Mouse (Mus musculus) midbrain, postnatal 0 days (tissue): ENCODE measurements around the gene Arl15. TPM values are rescaled to one million over a fixed set of nuclear protein-coding genes. Genes with fewer than 3 reads are reported as not detected.

ENCODE experiments used
- ATAC-seq: fragments of 200-750 bp; cut with Nextera tagmentation; 2 replicates; pipeline ENCODE4 v1.8.0; 2017; ENCODE audit warnings: moderate number of reproducible peaks, mild to moderate bottlenecking, moderate TSS enrichment, moderate library complexity; ENCODE audit not compliant: low FRiP score
- DNase-seq: peaks from one replicate; pipeline ENCODE4 v3.0.0-alpha.2; 2015; ENCODE audit warnings: low spot score
- H3K27ac ChIP-seq: fragments of 300-500 bp; sonication (generic); 2 replicates; pipeline ENCODE4 v1.5.1; 2014; ENCODE audit warnings: low read depth, mild to moderate bottlenecking, low read length, mixed read lengths
- H3K27me3 ChIP-seq: fragments of 300-500 bp; sonication (generic); 2 replicates; pipeline ENCODE4 v1.6.1; 2014; ENCODE audit warnings: low read length, control low read depth, mixed read lengths; ENCODE audit not compliant: insufficient read depth
- H3K36me3 ChIP-seq: fragments of 300-500 bp; sonication (generic); 2 replicates; pipeline ENCODE4 v1.6.1; 2014; ENCODE audit warnings: low read length, control low read depth, mixed read lengths; ENCODE audit not compliant: insufficient read depth
- H3K4me1 ChIP-seq: fragments of 300-500 bp; sonication (generic); 2 replicates; pipeline ENCODE4 v1.6.1; 2014; ENCODE audit warnings: mild to moderate bottlenecking, control low read depth, antibody characterized with exemption, low read length, mixed read lengths; ENCODE audit not compliant: insufficient read depth
- H3K4me2 ChIP-seq: fragments of 300-500 bp; sonication (generic); 2 replicates; pipeline ENCODE4 v1.6.1; 2014; ENCODE audit warnings: low read depth, mild to moderate bottlenecking, low read length, mixed read lengths; ENCODE audit not compliant: poor library complexity, severe bottlenecking
- H3K4me3 ChIP-seq: fragments of 300-500 bp; sonication (generic); 2 replicates; pipeline ENCODE4 v1.5.1; 2014; ENCODE audit warnings: low read depth, mild to moderate bottlenecking, low read length, moderate library complexity
- H3K9ac ChIP-seq: fragments of 300-500 bp; sonication (generic); replicated peaks from 2 replicates; pipeline ENCODE4 v1.6.1; 2014; ENCODE audit warnings: mild to moderate bottlenecking, low read length, moderate library complexity, mixed read lengths; ENCODE audit not compliant: poor library complexity, severe bottlenecking
- H3K9me3 ChIP-seq: fragments of 300-500 bp; sonication (generic); 2 replicates; pipeline ENCODE4 v1.6.1; 2016; ENCODE audit warnings: low read length, control low read depth
- CTCF ChIP-seq: IDR thresholded peaks from 2 replicates; pipeline ENCODE4 v1.5.1; 2016; ENCODE audit warnings: antibody characterized with exemption, mild to moderate bottlenecking
- WGBS: fragments of 180-500 bp; shearing (Covaris S2); extraction: QIAGEN DNeasy Blood & Tissue Kit; methylation state at CpG from one replicate; pipeline ENCODE4 v1.1.7; 2014; 5-methylcytosine and 5-hydroxymethylcytosine counted together
- polyA plus RNA-seq: library from polyadenylated mRNA; unstranded; fragments of >200 nt; fragmentation: Nextera tagmentation; extraction: Ambion mirVana; gene quantifications from 2 replicates; pipeline ENCODE4 v1.2.1, GENCODE M21; 2015
- total RNA-seq: library from RNA; depleted of rRNA; stranded (reverse); fragments of >200 nt; gene quantifications from 2 replicates; pipeline ENCODE4 v1.2.3, GENCODE M21; 2014

The Arl15 gene
- total and polyA plus RNA-seq, 2 experiments from 2014 or later = 16.8 to 54.8 TPM

DNA sequence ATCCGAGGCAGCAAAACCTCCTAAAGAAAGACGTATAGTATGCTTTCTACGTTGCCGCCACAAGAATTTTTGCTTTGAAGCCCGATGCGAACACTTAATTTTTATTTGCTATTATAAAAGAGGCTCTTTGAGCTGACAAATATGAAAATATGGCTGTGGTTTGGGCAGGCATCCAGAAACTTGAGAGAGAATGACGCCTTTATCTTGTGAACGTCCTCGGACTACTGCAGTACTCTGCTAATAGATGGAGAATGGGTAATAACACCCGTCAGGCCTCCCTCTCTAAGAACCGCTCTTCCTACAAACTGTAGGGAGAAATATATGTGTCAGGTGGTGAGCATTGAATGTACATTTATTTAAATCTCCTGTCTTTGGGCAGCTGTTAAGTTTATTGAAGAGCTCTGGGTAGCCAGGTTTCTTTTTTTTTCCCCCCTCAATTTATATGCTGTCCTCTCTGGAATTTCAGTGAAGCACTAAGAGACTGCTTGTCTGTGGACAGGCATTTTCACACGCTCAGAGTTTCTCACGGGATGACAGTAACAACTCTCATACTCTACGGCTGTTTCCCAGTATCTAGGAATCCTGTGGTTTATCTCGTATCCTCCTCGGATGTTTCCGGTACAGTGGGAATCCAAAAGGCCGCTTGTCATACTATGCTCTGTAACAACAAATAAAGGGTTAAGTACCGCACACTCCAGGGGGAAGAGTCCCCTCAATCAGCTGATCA is 324.0 kb downstream of the Arl15 start:
- no peak for ATAC-seq
- H3K27me3 ChIP-seq = no peaks in the 10 kb centered on the region
- H3K4me1 ChIP-seq = no peaks in the 10 kb centered on the region
- H3K9me3 ChIP-seq = no peaks in the 10 kb centered on the region
- no peak overlapping the region for H3K4me3 ChIP-seq
- H3K27ac ChIP-seq = no peak overlapping the region
- no peak for TF ChIP-seq CTCF
- no peak overlapping the region for H3K4me2 ChIP-seq
- no peak for DNase-seq
- H3K9ac ChIP-seq = no peak overlapping the region
- no peaks in the 10 kb centered on the region for H3K36me3 ChIP-seq
- 84% methylated on average over 19 of the region's 19 CpGs for WGBS

DNA sequence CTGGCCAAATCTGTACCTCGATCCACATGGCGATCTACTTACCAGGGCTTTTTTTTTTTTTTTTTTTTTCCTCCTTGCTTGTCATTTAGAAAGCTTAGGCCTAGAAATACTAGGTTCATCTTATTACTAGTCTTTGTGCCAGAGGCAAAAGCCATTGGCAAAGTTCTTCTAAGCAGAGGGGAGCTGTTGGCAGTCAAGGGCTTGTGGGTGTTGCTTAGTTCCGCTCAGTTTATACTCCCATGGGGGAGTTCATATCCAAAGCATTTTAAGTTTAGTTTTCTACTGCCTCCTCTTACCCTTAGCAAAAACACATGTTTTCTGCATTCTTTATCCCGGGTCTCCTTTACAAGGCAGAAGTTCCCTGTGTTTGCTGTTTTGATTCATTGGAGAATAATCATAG is 325.5 kb downstream of the Arl15 start:
- DNase-seq = no peak
- Histone ChIP-seq H3K9me3 (no peaks in the 10 kb centered on the region), H3K36me3 (no peaks in the 10 kb centered on the region), H3K27ac (no peak overlapping the region), H3K27me3 (no peaks in the 10 kb centered on the region), H3K4me1 (no peaks in the 10 kb centered on the region), H3K4me2 (no peak overlapping the region), H3K4me3 (no peak overlapping the region), H3K9ac (no peak overlapping the region)
- WGBS = 90% methylated on average over 4 of the region's 4 CpGs
- no peak for TF ChIP-seq CTCF
- ATAC-seq = no peak

DNA sequence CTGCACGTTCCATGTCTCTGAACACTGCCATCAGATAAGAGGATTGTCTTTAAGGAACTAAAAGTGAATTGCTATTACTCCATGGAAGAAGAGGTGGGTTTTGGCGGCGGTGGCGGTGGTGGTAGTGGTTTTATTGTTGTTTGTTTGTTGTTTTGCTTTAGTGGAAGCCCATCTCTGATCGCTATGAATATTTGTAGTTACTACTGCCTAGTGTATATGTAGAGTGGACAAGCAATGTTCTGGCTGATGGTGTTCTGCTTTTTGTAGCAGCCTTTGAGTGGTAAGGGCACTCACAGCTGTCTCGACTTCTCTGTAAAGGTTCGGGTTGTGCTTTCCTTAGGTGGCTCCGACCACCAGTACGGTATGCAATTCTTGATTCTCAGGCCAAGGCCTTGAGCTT is 327.3 kb downstream of the Arl15 start:
- DNase-seq (no peak), ATAC-seq (no peak)
- 97% methylated on average over 9 of the region's 9 CpGs for WGBS
- Histone ChIP-seq H3K4me3 (no peak overlapping the region), H3K27me3 (no peaks in the 10 kb centered on the region), H3K9ac (no peak overlapping the region), H3K27ac (no peak overlapping the region), H3K4me1 (no peaks in the 10 kb centered on the region), H3K9me3 (no peaks in the 10 kb centered on the region), H3K4me2 (no peak overlapping the region), H3K36me3 (no peaks in the 10 kb centered on the region)
- no peak for TF ChIP-seq CTCF

DNA sequence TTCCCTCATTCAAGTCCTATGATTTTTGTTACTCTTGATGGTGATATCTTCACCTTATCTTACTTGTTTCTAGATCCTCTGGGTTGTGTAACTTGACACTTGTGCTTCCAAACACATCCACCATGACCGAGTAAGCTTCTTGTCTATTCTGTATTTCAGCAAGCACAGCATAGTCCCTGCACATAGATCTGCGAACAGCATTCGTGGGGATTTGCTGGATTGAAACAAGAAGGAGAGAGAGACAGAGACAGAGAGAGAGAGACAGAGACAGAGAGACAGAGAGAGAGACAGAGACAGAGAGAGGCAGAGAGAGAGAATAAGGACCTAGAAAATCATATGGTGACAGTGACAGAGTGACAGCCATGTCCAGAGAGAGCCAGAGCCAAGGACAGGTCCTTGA is 329.1 kb downstream of the Arl15 start:
- no peak for TF ChIP-seq CTCF
- Histone ChIP-seq H3K36me3 (no peaks in the 10 kb centered on the region), H3K9ac (no peak overlapping the region), H3K4me3 (no peak overlapping the region), H3K4me2 (no peak overlapping the region), H3K9me3 (no peaks in the 10 kb centered on the region), H3K4me1 (no peaks in the 10 kb centered on the region), H3K27me3 (no peaks in the 10 kb centered on the region), H3K27ac (no peak overlapping the region)
- WGBS = 87% methylated on average over 3 of the region's 3 CpGs
- ATAC-seq (no peak), DNase-seq (no peak)

DNA sequence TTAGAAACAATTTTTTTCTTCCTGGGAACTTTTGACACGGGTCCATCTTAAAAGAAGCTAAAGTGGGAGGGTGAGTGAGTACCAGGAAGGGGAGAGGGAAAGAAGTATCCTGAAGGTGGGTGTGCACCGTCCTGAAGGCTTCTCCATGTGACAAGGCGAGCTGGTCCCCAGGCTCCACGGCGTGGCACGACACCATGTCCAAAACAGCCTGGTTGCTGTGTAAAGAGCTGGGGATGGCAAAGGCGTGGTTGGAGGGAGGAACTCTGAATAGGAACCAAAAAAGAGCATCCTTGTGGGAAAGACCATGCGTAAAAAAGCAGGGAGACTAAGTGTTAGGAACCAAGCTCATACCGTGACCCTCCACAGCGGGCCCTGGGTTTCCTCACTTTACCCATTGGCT is 330.1 kb downstream of the Arl15 start:
- H3K27ac ChIP-seq = no peak overlapping the region
- no peaks in the 10 kb centered on the region for H3K9me3 ChIP-seq
- H3K4me3 ChIP-seq = no peak overlapping the region
- no peak overlapping the region for H3K9ac ChIP-seq
- no peak overlapping the region for H3K4me2 ChIP-seq
- ATAC-seq (no peak), DNase-seq (no peak)
- TF ChIP-seq CTCF = no peak
- H3K4me1 ChIP-seq = no peaks in the 10 kb centered on the region
- WGBS = 92% methylated on average over 10 of the region's 10 CpGs
- no peaks in the 10 kb centered on the region for H3K36me3 ChIP-seq
- H3K27me3 ChIP-seq = no peaks in the 10 kb centered on the region

DNA sequence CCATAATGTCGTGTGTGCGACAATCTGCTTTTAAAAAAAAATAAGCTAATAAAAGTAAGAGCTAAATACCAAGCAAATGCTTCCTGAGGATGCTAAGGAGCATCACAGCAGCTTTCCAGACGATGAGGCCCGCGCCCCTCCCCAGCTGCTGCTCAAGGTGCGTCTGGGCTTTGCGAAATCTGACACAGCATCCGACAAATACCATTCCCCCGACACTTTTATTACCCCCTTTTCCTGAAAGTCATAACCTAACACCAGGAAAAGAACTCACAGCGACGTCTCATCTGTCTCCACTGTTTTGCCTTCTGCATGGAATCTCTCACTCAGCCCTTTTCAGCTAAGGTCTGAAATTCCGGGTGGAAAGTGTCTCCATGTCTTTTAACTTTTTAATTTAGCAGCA is 330.7 kb downstream of the Arl15 start:
- Histone ChIP-seq H3K4me2 (no peak overlapping the region), H3K27me3 (no peaks in the 10 kb centered on the region), H3K9ac (no peak overlapping the region), H3K9me3 (no peaks in the 10 kb centered on the region), H3K4me3 (no peak overlapping the region), H3K4me1 (no peaks in the 10 kb centered on the region), H3K36me3 (no peaks in the 10 kb centered on the region), H3K27ac (no peak overlapping the region)
- TF ChIP-seq CTCF = no peak
- no peak for DNase-seq
- 91% methylated on average over 12 of the region's 12 CpGs for WGBS
- no peak for ATAC-seq
